Mouse (Mus musculus) thymus, postnatal 4 days (tissue): Measurements from ENCODE around the gene Zfp945.
A peak's percentile ranks its signal among the peaks of the same experiment; 100 is the strongest.
"Not testable (repeated sequence)": the region's sequence is repeated elsewhere in the genome, so short reads cannot be mapped to it uniquely, and the experiment has no call there.

Experiments
- DNase-seq: peaks from one replicate; pipeline ENCODE4 v3.0.0; 2021

Gene Zfp945

DNA sequence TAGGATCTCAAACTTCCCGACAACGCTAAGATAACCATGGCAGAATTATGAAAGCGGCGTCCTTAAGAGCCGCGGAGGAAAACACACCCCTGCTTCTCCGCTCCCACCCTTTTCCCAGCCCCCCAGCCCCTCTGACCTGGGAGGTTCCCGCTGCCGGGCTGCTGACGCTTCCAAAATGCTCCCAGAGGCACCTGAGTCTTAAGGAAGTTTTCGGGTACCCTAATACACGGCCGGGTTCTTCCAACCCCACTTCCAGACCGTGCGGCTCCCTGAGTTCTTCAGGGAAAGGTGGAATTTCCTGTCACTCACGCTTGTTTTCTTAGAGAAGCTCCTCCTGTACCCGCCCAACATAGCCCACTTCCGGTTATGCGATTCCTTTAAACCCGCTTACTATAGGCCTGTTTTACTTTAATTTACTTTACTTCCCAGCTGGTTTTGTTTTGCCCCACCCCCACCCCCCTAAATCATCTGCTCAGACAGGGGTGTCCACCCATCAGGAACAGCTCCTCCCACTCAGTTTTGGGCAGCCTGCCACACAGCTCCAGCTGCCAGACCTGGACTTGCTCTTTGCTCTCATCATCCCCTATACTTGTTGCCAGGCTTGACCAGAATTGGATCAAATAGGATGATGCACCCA lies at the start of gene Zfp945:
Gene Zfp945, minus strand, starts transcription at position 290 of the 637 bp plus-strand sequence.
- DNase-seq, result peak; percentile 53

DNA sequence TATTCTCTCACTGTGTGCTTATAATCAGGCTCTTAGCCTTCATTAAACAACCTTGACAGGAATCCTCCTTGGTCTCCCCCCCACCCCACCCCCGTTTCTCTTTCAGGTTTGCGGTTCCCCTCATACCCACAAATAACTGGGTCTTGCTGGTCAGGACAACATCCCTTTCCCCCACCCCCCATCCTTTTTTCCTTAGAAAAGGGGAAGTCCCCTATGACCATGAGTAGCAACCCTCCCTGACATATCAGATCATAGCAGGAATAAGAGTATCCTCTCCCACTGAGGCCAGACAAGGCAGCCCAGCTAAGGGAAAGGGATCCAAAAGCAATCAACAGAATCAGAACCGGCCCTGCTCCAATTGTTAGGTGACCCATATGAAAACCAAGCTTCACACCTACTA lies 21.4 kb upstream of the Zfp945 start:
- no peak for DNase-seq

DNA sequence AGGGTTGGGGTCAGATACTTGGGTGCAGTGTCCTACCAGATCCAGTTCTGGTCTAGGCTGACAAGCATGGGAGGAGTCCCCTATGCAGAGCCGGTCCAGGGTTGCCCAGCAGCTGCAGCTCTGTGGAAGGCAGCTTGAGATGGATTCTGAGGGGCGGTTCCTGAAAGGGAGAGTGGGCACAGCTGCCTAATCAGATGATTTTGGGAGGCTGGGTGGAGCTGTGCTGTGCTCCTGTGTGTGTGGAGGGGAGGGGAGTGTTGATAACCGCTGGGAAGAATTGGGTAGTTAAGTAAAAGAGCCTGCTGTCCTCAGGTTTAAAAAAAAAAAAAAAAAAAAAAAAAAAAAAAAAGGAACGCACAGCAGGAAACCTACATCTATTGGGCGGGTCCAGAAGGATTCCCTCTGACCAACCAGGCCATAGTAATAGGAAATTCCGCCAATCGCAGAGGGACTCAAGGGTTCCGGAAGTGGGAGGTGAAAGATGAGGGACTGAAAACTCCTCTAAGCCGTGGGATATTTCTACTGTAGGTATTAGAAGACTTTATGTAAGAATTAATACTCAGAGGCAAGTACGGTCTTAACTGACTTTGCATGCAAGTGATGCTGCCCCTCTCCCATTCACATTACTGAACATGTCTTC lies 17.2 kb upstream of the Zfp945 start:
- no peak for DNase-seq

DNA sequence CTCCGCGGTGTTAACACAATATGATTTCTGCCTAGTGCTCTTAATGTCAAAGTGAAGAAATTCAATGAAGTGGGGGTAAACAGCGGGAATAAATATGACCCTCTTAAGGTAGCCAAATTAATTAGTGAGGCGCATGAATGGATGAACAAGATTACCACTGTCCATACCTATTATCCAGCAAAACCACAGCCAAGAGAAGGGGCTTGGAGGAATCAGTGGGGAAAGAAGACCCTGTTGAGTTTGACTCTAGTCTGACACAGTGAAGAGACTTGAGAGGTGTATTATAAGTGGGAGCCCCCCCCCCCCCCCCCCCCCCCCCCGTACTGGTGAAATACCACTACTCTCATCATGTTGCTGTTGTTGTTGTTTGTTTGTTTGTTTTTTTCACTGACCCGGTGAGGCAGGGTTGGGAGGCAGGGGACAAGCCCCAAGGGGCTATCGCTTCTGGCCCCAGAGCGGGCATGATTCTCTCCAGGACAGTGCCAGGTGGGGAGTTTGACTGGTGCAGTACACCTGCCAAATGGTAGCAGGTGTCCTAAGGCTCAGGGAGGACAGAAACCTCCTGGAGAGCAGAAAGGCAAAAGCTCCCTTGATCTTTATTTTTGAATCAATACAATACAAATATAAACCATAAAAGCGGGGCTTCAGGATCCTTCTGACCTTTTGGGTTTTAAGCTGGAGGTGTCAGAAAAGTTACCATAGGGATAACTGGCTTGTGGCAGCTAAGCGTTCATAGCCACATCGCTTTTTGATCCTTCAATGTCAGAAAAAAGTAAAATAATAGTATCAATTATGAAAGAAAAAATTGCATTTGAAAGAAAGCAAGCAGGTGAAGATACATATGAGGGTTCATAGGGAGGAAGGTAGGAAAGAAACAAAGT lies 10.7 kb upstream of the Zfp945 start:
- no peak for DNase-seq

DNA sequence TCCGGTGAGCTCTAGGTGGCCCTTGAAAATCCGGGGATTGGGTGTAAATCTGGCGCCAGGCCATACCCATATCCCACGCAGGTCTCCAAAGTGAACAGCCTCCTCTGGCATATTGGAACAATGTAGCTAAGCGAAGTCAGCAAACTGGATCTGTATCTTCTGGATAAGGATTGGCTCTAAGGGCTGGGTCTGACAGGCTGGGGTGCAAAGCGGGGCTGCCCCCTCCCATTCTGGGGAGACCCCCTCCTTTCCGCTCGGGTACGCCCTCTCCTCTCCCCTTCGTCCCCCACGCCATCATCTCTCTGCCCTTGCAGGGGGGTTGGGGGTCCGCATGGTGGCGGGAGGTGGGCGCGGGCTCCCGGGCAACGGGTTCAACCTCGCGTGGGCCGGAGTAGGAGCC lies 9.4 kb upstream of the Zfp945 start:
- DNase-seq, result no peak

DNA sequence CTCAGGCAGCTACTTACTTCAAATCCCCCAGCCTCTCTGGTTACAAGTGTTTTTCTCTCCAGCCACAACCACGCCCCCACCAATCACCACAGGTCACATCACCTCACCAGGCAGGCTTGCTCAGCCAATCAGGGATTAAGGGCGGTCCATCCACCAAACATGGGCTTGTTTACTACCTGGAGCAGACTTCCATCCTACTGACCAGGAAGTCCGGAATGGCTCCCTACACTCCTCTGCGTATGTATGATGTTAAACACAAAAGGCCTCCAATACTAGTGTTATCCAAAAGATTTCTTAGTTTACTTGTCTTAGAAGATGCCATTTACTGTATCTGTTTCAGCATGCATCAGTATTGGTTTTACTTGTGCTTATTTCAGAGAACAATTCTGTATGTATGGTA lies 8.6 kb upstream of the Zfp945 start:
- DNase-seq, result not testable (repeated sequence)

DNA sequence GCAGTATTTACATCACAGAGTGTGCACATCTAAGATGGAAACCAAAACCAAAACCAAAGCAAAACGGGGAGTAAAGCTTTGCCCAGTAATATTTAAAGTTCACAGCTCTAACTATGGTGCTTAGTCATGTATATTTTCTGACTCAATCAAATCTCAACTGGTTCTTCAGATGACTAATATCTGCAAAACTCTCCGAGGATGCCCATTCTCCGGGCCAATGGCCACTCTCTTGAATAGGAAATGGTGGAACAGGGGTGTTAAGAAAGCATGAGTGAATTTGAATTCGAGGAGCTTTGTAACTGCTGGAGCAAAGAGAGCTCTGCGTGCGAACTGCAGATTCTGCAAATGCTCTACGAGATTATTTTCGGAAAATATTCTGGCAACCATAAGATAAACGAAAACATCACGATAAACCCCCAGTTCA lies 501 bp downstream of the Zfp945 start:
- DNase-seq, result peak; percentile 7

DNA sequence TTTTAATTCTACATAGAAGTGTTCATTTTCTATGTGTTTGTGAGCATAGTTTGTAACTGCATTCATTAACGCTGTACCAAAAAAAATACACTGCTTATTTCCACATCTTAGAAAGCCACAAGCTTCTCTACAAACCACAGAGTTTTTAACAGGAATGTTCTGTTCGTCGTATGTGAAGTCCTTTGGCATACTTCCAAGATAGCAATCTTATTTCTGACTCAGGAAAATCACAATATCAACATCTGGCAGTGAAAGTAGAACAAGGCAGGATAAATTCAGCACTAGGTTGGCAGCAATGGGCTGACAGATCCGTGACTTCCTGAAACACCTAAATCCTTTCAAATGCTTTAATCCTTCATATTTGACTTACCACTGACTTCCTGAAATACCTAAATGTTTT lies 45.8 kb downstream of the Zfp945 start:
- no peak for DNase-seq

DNA sequence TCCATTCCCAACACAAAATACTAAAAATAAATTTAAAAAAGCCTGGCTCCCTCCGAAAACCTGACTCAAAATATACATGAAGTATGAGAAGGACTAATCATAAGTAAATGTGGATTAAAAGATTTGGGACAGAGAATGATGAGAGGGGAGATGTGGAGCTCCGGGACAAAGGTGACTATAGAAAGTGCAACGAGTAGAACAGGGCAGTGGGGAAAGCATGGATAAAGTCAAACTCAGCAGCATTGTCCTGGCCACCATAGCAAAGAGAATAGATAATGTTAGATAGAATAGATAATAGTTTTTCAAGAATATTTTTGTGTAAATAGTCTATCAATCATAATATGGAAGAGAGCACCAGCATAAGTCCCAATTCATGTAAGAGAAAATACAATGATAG lies 48.7 kb downstream of the Zfp945 start:
- DNase-seq, result no peak

DNA sequence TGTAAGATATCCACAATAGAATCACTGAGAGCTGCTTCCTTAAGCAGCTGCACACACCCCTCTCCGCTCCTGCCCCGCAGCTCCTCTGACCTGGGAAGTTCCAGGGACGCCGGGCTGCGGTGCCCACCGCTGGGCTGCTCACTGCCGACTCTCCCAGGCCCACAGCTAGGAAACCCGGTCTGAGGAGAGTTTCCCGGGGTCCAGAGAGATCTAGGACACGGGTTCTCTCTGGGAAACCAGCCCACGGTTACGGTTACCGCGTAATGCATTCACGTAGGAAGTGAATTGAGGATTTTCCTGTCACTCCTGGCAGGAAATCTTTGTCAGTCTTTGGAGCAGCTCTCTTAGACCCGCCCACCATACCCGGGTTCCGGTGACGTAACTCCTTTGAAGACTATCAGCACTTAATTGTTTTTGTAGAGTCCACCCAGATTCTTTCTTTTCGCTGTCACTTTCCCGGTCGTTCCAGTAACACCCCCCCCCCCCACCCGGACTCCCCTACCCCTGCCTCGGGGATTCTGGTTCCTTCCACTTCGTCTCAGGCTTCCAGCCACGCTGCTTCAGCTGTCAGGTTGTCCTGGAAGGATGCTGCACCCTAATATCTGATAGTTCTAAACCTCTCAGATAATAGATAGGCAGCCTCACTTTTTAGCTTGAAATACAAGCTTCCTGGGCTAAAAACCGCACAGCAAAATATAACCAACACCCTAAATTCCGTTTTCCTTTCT lies 49.3 kb downstream of the Zfp945 start:
- peak; percentile 44 for DNase-seq

DNA sequence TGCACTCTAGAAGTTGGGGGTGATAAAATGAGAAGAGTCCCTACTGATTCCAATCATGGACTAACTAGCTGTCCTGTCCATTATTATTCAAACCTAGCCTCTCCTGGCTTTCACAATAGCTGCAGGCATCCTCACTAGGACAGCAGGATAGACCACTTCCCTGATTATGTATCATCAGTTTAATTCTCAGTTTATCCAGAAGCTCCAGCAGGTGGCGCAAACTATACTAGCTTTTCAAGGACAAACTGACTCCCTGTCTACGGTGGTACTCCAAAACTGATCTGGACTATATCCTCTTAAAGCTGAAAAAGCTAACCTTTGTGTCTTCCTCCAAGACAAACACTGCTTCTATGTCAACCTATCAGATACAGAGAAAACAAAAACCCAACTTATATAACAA lies 67.2 kb downstream of the Zfp945 start:
- peak; percentile 49 for DNase-seq
